Comparison of ENCODE assay signal across 8 mouse cellular contexts in the genomic region with DNA sequence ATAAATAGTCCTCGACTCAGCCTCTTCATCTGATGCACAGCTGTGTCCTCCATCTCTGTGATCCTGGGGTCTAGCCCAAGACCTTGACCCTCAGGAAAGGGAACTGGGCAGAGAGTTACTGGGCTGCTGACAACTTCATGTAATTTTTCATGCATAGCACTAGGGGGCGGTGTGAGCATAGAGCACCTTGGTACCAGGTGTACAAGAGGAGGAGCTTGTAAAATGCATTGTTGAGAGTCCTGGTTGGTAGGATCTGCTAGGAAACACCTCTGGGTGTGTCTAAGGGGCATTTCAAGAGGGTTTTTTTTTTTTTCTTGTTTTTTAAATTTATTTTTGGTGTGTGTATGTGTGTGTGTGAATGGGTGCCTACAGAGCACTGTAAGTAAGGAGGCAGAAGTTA.
A peak's percentile ranks its signal among the peaks of the same experiment; 100 is the strongest.
DNase-seq lines count a peak whose midpoint lies in the region; ATAC-seq and TF ChIP-seq lines count a peak whose summit lies in the region.

No protein-coding gene starts in this region.

- H3K27ac ChIP-seq in midbrain, embryonic 13.5 days, result no peak overlapping the region
- H3K27ac ChIP-seq in midbrain, embryonic 15.5 days, result no peak overlapping the region

- H3K9me3 ChIP-seq in midbrain, embryonic 13.5 days, result no peaks in the 10 kb centered on the region
- no peaks in the 10 kb centered on the region for H3K9me3 ChIP-seq in midbrain, embryonic 15.5 days

- WGBS in midbrain, embryonic 13.5 days, result 10% methylated on average over 2 of the region's 2 CpGs
- WGBS in midbrain, embryonic 15.5 days, result 12% methylated on average over 2 of the region's 2 CpGs
- 8% methylated on average over 2 of the region's 2 CpGs for WGBS in lung, adult 2 months

- no peak overlapping the region for H3K4me3 ChIP-seq in midbrain, embryonic 13.5 days (replicated peaks)
- H3K4me3 ChIP-seq in midbrain, embryonic 15.5 days, result no peak overlapping the region
- no peak overlapping the region for H3K4me3 ChIP-seq in lung, adult 2 months (replicated peaks; ENCODE audit: extremely low read depth, low read depth, low read length)

- no peak for TF ChIP-seq POLR2A in lung, adult 2 months (IDR thresholded peaks at IDR 0.05; ENCODE audit: borderline replicate concordance, extremely low read depth, low read depth, low read length)

- no peak overlapping the region for H3K4me2 ChIP-seq in midbrain, embryonic 13.5 days (replicated peaks)
- no peak overlapping the region for H3K4me2 ChIP-seq in midbrain, embryonic 15.5 days

- no peaks in the 10 kb centered on the region for H3K27me3 ChIP-seq in midbrain, embryonic 13.5 days
- H3K27me3 ChIP-seq in midbrain, embryonic 15.5 days (replicated peaks), result no peaks in the 10 kb centered on the region

- H3K4me1 ChIP-seq in midbrain, embryonic 13.5 days (replicated peaks), result no peaks in the 10 kb centered on the region
- no peaks in the 10 kb centered on the region for H3K4me1 ChIP-seq in midbrain, embryonic 15.5 days
- no peaks in the 10 kb centered on the region for H3K4me1 ChIP-seq in lung, adult 2 months (ENCODE audit: control insufficient read depth, insufficient read depth, low read length)

- peak; percentile 22; the same call in 1 of the 2 replicates for TF ChIP-seq CTCF in lung, adult 2 months (IDR thresholded peaks at IDR 0.05; ENCODE audit: insufficient read depth, low read length)

- no peak for DNase-seq in frontal cortex, postnatal 36 days (ENCODE audit: low spot score in 2 of 2)
- DNase-seq in cerebellum, adult 8-10 months, result peak; percentile 11
- DNase-seq in lung, adult 2 months, result peak; percentile 11
- DNase-seq in spleen, adult 18-20 months, result no peak
- no peak for DNase-seq in MN1 (ENCODE audit: low spot score)

- no peaks in the 10 kb centered on the region for H3K36me3 ChIP-seq in midbrain, embryonic 13.5 days
- H3K36me3 ChIP-seq in midbrain, embryonic 15.5 days (replicated peaks), result no peaks in the 10 kb centered on the region

- peak; percentile 73 for ATAC-seq in frontal cortex, adult (ENCODE audit: low TSS enrichment)
- ATAC-seq in midbrain, embryonic 13.5 days, result 0 out of 2 replicates have a peak, but pooled peaks have one; percentile 34
- no peak for ATAC-seq in midbrain, embryonic 15.5 days (replicated peaks)

- H3K9ac ChIP-seq in midbrain, embryonic 13.5 days (replicated peaks), result no peak overlapping the region
- no peak overlapping the region for H3K9ac ChIP-seq in midbrain, embryonic 15.5 days

Comparison
In these comparisons a context has a peak if more than half of its experiments do, and no peak if none do; other contexts are left out.
1. DNase-seq: peak in cerebellum, adult 8-10 months (single experiment) and lung, adult 2 months (single experiment); none in frontal cortex, postnatal 36 days (0 of 2), spleen, adult 18-20 months (0 of 2) and MN1 (single experiment).